Mouse (Mus musculus): ENCODE data around the gene Hoxa13. TPM values are rescaled to one million over a fixed set of nuclear protein-coding genes. Genes with fewer than 3 reads are reported as not detected.
A peak's percentile ranks its signal among the peaks of the same experiment; 100 is the strongest.

Gene Hoxa13
- polyA plus RNA-seq, 1 experiment from 2014 or later, result not detected

- no peak for DNase-seq (ENCODE audit: low spot score)
- no peaks in the 10 kb centered on the region for H3K9me3 ChIP-seq
- WGBS, result 8% methylated on average over 14 of the region's 14 CpGs
- H3K4me3 ChIP-seq, result no peak overlapping the region
- peaks cover 26% of the 10 kb centered on the region for H3K4me1 ChIP-seq
- no peaks in the 10 kb centered on the region for H3K36me3 ChIP-seq
- H3K27me3 ChIP-seq (ENCODE audit: insufficient read depth, poor library complexity, severe bottlenecking), result peaks cover 100% of the 10 kb centered on the region
- H3K27ac ChIP-seq, result no peak overlapping the region
Observed at GRCm38 (mm10) chr6:52218643-52219215, 42.0 kb downstream of the Hoxa13 start.

DNA sequence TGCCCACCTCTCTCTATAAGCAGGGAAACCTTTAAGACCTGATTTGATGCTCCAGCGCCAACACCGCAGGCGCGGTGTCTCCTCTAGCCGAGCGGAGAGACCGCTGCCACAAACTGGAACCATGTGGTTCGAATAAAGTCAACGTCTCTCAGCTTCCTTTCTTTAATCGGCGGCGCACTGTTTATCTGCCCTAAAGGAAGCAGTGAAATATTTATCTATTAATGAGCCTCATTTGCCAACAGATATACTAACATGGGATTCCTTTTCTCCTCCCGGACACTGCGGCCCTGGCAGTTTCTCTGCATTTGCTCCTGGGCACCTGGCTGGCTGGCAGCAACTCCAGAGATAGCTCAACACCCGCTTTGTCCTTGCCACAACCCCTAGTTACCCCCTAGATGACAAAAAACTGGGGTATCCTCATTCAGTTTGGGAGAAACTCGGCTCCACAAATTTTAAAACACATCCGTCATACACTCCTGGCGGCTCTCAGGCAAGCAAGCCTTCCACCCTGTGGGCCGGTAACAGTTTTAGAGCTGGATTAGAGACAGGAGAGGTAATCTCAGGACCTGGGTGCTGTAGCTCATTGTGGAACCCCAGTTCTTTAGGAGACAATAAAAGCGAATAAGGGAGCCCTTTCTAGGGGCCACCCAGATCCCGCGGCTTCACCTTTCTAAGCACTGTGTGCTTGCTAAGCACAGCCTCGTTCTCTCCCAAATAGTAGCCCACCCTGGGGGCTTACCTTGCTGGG is 42.6 kb downstream of the Hoxa13 start:
- no peak overlapping the region for H3K27ac ChIP-seq
- H3K36me3 ChIP-seq, result no peaks in the 10 kb centered on the region
- DNase-seq (ENCODE audit: low spot score), result peak; percentile 71
- peak overlapping the region; percentile 42 for H3K4me3 ChIP-seq
- H3K4me1 ChIP-seq, result peaks cover 27% of the 10 kb centered on the region
- 3% methylated on average over 23 of the region's 23 CpGs for WGBS
- H3K27me3 ChIP-seq (ENCODE audit: insufficient read depth, poor library complexity, severe bottlenecking), result peaks cover 100% of the 10 kb centered on the region
- no peaks in the 10 kb centered on the region for H3K9me3 ChIP-seq

- no peaks in the 10 kb centered on the region for H3K9me3 ChIP-seq
- 1% methylated on average over 24 of the region's 25 CpGs for WGBS
- peaks cover 100% of the 10 kb centered on the region for H3K27me3 ChIP-seq (ENCODE audit: insufficient read depth, poor library complexity, severe bottlenecking)
- peaks cover 32% of the 10 kb centered on the region for H3K4me1 ChIP-seq
- DNase-seq (ENCODE audit: low spot score), result no peak
- H3K27ac ChIP-seq, result no peak overlapping the region
- H3K36me3 ChIP-seq, result no peaks in the 10 kb centered on the region
- H3K4me3 ChIP-seq, result peak overlapping the region; percentile 42
Observed at GRCm38 (mm10) chr6:52217459-52217768, 43.3 kb downstream of the Hoxa13 start.

DNA sequence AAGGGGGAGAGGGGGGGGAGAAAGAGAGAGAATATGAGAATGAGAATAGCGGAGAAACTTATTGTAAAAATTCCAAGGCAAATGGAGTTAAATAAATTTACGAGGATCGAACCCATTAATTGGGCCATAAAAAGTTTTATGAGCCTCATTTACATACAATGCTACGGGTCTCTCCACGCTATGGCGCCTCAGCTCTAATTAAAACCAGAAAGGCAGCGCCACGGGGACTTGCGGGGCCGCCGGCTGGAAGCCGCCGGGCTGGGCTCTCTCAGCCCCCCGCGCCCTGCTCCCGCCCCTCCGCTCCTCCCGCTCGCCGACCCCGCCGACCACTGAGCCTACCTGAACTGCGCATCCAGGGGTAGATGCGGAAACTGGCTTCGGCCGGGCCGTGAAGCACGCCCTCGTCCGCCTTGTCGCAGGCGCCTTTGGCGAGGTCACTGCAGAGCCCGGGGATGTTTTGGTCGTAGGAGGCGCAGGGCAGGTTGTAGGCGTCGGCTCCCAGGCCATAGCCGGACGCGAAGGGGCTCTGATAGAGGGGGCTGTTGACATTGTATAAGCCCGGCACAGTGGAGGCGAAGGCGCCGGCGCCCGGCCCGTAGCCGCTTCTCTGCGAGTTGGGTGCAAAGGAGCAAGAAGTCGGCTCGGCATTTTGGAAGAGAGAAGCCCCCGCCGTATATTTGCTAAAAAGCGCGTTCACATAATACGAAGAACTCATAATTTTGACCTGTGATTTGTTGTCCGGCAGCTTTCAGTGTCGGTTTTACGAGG is 43.8 kb downstream of the Hoxa13 start:
- H3K4me1 ChIP-seq, result peaks cover 31% of the 10 kb centered on the region

DNA sequence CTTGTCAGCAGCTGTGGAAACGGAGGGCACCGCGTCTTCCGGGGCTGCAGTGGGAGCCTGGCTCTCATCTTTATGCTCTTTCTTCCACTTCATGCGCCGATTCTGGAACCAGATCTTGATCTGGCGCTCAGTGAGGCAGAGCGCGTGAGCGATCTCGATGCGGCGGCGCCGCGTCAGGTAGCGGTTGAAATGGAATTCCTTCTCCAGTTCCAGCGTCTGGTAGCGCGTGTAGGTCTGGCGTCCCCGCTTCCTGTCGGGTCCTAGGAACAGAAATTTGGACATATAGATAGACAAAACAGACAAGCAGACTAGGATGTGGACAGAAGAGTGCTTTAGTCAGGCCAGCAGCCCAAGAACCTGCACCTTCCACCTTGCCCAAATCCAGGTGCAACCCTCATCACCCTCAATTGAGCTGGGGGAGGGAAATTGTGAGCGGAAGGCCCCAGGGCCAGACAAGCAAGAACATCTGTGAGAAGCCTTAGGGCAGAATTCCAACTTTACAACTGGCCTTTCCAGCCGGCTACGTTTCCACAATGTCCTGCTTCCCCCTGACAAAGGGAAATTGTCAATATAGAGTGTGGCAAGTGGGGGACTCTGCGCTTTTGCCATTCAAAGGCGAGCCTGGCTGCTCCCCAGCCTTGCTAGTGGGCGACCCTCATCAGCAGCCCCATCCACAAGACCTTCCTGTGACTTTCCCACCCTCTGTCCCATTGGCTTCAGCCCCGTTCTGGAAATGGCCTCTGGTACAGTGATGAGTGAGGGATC is 44.7 kb downstream of the Hoxa13 start:
- H3K9me3 ChIP-seq, result no peaks in the 10 kb centered on the region
- H3K27me3 ChIP-seq (ENCODE audit: insufficient read depth, poor library complexity, severe bottlenecking), result peaks cover 100% of the 10 kb centered on the region
- WGBS, result 2% methylated on average over 30 of the region's 30 CpGs
- H3K27ac ChIP-seq, result no peak overlapping the region
- H3K36me3 ChIP-seq, result no peaks in the 10 kb centered on the region
- no peak overlapping the region; the same call in 1 of the 2 replicates for H3K4me3 ChIP-seq
- DNase-seq (ENCODE audit: low spot score), result peak; percentile 74
- H3K4me1 ChIP-seq, result peaks cover 31% of the 10 kb centered on the region

More for the DNA sequence above, 43.8 kb downstream of the Hoxa13 start:
- Histone ChIP-seq H3K27me3 (ENCODE audit: insufficient read depth, poor library complexity, severe bottlenecking) (peaks cover 100% of the 10 kb centered on the region), H3K4me3 (peak overlapping the region; percentile 42), H3K9me3 (no peaks in the 10 kb centered on the region), H3K36me3 (no peaks in the 10 kb centered on the region), H3K27ac (no peak overlapping the region)
- DNase-seq (ENCODE audit: low spot score), result peak; percentile 76
- WGBS, result 3% methylated on average over 60 of the region's 60 CpGs

DNA sequence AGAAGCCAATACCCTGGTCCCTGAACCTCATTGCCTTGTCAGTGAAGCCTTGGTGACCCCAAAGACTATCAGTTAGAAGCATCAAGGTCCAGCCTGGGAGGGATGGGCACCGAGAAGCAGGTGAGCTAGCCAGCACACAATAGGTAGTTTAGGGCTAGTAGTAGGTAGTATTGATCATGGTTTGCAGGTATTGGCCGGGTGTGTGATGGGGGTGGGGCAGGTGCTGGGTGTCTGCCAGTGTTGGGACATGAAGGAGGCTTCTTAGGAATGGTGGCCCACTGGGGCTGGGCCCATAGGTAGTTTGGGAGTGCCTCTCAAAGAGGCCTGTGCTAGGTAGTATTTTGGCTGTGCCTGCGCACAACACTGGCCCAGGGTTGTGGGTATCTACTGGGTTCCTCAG is 45.6 kb downstream of the Hoxa13 start:
- no peak overlapping the region for H3K4me3 ChIP-seq
- H3K4me1 ChIP-seq, result peaks cover 31% of the 10 kb centered on the region
- H3K27ac ChIP-seq, result no peak overlapping the region
- peaks cover 100% of the 10 kb centered on the region for H3K27me3 ChIP-seq (ENCODE audit: insufficient read depth, poor library complexity, severe bottlenecking)
- WGBS, result 12% methylated on average over 3 of the region's 3 CpGs
- no peaks in the 10 kb centered on the region for H3K9me3 ChIP-seq
- peak; percentile 72 for DNase-seq (ENCODE audit: low spot score)
- H3K36me3 ChIP-seq, result no peaks in the 10 kb centered on the region

GRCm38 (mm10) chr6:52214271-52214670 is 46.4 kb downstream of the Hoxa13 start:
- WGBS, result 13% methylated on average over 5 of the region's 5 CpGs
- no peaks in the 10 kb centered on the region for H3K9me3 ChIP-seq
- peaks cover 100% of the 10 kb centered on the region for H3K27me3 ChIP-seq (ENCODE audit: insufficient read depth, poor library complexity, severe bottlenecking)
- no peak overlapping the region for H3K4me3 ChIP-seq
- H3K36me3 ChIP-seq, result no peaks in the 10 kb centered on the region
- peaks cover 31% of the 10 kb centered on the region for H3K4me1 ChIP-seq
- no peak for DNase-seq (ENCODE audit: low spot score)
- no peak overlapping the region for H3K27ac ChIP-seq

GRCm38 (mm10) chr6:52213119-52213986 is 47.3 kb downstream of the Hoxa13 start, which contains the start of the genes Hoxa3 and Gm28308:
TSS of gene Hoxa3 (minus strand) at chr6:52213336.
TSS of gene Gm28308 (minus strand) at chr6:52213339.
- H3K4me1 ChIP-seq, result peaks cover 37% of the 10 kb centered on the region

DNA sequence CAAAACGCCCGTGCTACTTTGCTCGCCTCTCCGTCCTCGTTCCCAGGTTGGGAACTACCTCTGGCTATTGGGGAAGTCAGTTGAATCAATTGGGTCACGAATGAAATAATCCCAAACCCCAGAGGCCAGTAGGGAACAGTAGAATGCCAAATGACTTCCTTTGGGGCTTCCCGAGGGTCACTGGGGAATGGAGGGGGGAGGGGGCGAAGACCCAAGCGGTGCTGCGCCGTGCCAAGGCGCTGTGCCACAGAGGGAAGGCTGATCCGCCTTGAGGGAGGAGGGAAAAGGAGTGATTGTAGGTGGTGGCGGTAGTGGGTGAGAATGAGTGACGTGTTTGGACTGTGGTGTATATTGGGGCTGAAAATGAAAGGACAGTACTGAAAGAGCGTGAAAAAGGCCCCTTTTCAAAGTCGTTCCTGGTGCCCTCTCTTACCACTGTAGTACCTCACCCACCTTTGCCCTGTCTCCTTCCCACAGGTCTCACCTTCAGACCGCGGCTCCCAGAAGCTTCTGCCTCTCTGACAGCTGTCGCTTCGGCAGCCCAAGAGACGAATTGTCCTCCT is 48.0 kb downstream of the Hoxa13 start:
- WGBS, result under 1% methylated on average over 22 of the region's 22 CpGs
- peak overlapping the region; percentile 45 for H3K4me3 ChIP-seq
- H3K27ac ChIP-seq, result no peak overlapping the region
- DNase-seq (ENCODE audit: low spot score), result peak; percentile 77
- H3K27me3 ChIP-seq (ENCODE audit: insufficient read depth, poor library complexity, severe bottlenecking), result peaks cover 100% of the 10 kb centered on the region
- H3K36me3 ChIP-seq, result no peaks in the 10 kb centered on the region
- H3K4me1 ChIP-seq, result peaks cover 40% of the 10 kb centered on the region
- H3K9me3 ChIP-seq, result no peaks in the 10 kb centered on the region

More at GRCm38 (mm10) chr6:52213119-52213986, 47.3 kb downstream of the Hoxa13 start, which contains the start of the genes Hoxa3 and Gm28308:
- Histone ChIP-seq H3K36me3 (no peaks in the 10 kb centered on the region), H3K27me3 (ENCODE audit: insufficient read depth, poor library complexity, severe bottlenecking) (peaks cover 100% of the 10 kb centered on the region), H3K27ac (no peak within 1 kb of the TSS), H3K9me3 (no peaks in the 10 kb centered on the region), H3K4me3 (peak within 1 kb of the TSS; percentile 45)
- 2% methylated on average over 38 of the region's 38 CpGs for WGBS
- peak; percentile 77 for DNase-seq (ENCODE audit: low spot score)

- 3% methylated on average over 13 of the region's 13 CpGs for WGBS
- Histone ChIP-seq H3K9me3 (no peaks in the 10 kb centered on the region), H3K27ac (no peak overlapping the region), H3K27me3 (ENCODE audit: insufficient read depth, poor library complexity, severe bottlenecking) (peaks cover 100% of the 10 kb centered on the region), H3K4me3 (peak overlapping the region; percentile 31; the same call in 1 of the 2 replicates), H3K4me1 (peaks cover 34% of the 10 kb centered on the region), H3K36me3 (no peaks in the 10 kb centered on the region)
- DNase-seq (ENCODE audit: low spot score), result peak; percentile 75
Observed at GRCm38 (mm10) chr6:52211961-52212360, 48.7 kb downstream of the Hoxa13 start.

DNA sequence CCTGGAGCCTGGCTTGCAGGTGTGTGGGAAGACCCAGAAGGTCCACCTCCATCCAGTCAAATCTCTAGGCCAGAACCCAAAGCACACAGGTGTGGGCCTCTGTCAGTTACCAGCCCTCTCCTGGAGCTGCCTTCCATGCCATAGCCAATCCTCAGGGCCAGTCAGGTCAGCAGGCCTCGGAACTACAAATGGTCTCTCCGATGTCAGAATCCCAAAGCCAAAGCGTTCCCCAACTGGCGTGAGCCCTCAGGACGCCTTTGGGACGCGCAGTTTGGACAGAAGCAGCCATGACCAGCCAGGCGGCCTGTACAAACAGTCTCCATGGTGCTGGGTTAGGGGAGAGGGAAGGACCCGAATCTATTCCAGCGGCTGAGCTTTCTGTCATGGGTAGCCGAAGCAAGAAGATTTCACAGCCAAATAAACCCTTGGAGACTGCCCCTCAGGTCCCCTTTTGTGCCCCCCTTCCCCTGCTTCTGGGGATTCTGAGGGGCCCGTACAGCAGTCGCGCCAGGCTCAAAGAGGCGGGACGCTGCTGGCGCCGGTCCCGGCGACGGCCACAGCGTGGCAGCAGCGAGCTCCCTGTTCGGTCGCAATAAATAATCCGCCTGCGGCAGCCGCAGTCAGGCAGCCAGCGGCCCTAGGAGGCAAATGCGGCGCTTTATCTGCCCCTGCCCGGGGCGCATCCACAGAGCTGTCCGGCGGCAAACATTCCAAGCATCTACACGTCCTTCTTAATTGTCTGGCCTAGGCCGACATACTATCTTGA is 49.3 kb downstream of the Hoxa13 start:
- no peak overlapping the region for H3K27ac ChIP-seq
- H3K36me3 ChIP-seq, result no peaks in the 10 kb centered on the region
- peaks cover 30% of the 10 kb centered on the region for H3K4me1 ChIP-seq
- peak overlapping the region; percentile 31; the same call in 1 of the 2 replicates for H3K4me3 ChIP-seq
- peaks cover 100% of the 10 kb centered on the region for H3K27me3 ChIP-seq (ENCODE audit: insufficient read depth, poor library complexity, severe bottlenecking)
- H3K9me3 ChIP-seq, result no peaks in the 10 kb centered on the region
- WGBS, result 1% methylated on average over 37 of the region's 37 CpGs
- DNase-seq (ENCODE audit: low spot score), result peak; percentile 78

All from heart, embryonic 10.5 days (tissue).